Mouse (Mus musculus): ENCODE measurements around the gene Kdelc1. TPM values are rescaled to one million over a fixed set of nuclear protein-coding genes. Genes with fewer than 3 reads are reported as not detected.

Kdelc1 gene
- polyA plus RNA-seq, 1 experiment from 2014 or later, result 48.8 TPM

DNA sequence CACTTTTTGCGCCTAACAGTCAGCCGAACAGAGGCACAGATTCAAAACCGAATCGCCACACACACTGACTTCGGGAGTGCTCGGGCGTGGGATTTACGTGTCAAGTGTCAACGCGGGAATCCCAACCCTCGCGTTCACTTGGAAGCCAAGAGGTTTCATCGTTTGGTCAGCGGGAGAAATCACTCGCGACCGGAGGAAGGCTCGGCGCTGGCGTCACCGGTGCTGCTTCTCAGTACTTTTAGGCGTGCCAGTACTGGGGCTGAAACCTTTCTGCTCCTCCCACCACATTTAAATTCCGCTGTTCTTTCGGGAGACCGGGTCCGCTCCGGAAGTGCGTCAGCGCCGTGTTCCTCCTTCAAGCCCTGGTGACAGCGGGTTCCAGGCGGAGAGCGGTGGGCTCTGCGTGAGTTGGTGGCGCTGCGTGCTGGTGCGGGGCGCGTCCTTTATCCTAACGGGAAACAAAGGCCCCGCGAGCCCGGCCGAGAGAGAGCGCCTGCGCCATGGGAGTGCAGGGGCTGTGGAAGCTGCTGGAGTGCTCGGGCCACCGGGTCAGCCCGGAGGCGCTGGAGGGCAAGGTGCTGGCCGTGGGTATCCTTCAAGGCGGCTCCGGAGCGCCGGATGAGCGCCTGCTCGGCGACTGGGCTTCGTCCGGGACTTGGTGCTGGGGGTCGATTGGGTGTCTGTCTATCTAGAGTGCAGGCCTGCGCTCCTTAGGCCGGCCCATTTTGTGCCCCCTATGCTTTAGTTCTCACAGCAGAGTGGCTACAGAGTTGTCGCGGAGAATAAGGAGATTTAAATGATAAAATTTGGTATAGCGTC is 29.2 kb upstream of the Kdelc1 start, which contains the start of gene Ercc5:
TSS of gene Ercc5 (plus strand) at position 182 of the 819 bp plus-strand sequence.
- peak within 1 kb of the TSS; percentile 73 for H3K4me2 ChIP-seq (ENCODE audit: low read length)
- peak within 1 kb of the TSS; percentile 94 for H3K9ac ChIP-seq (ENCODE audit: low read length)
- peak within 1 kb of the TSS; percentile 95 for H3K27ac ChIP-seq (replicated peaks in 1 of 2; ENCODE audit: control insufficient read depth in 1 of 2, insufficient read depth in 1 of 2, low read depth in 2 of 2, low read length in 2 of 2)
- ATAC-seq (ENCODE audit: insufficient number of reproducible peaks, insufficient read depth, low FRiP score, low read depth), result peak; percentile 95
- no peaks in the 10 kb centered on the region for H3K9me3 ChIP-seq (ENCODE audit: control insufficient read depth, low read length)
- no peaks in the 10 kb centered on the region for H3K27me3 ChIP-seq (ENCODE audit: control insufficient read depth, insufficient read depth, low read length)
- H3K4me1 ChIP-seq (ENCODE audit: control insufficient read depth in 2 of 2, insufficient read depth in 2 of 2, low read length in 2 of 2), result peaks cover 0 to 6% of the 10 kb centered on the region in 2 experiments; a peak in 2 of 4 replicates
- peak within 1 kb of the TSS; percentile 88 to 92 for H3K4me3 ChIP-seq (ENCODE audit: control insufficient read depth in 1 of 2, insufficient read depth in 1 of 2, low read depth in 1 of 2, low read length in 2 of 2)
- under 1% methylated on average over 66 of the region's 66 CpGs for WGBS
- peaks cover 13% of the 10 kb centered on the region for H3K36me3 ChIP-seq (ENCODE audit: control insufficient read depth, insufficient read depth, low read length)

- no peaks in the 10 kb centered on the region for H3K9me3 ChIP-seq (ENCODE audit: control insufficient read depth, low read length)
- H3K4me3 ChIP-seq (ENCODE audit: control insufficient read depth in 1 of 2, insufficient read depth in 1 of 2, low read depth in 1 of 2, low read length in 2 of 2), result no peak overlapping the region
- no peak for ATAC-seq (ENCODE audit: insufficient number of reproducible peaks, insufficient read depth, low FRiP score, low read depth)
- H3K4me1 ChIP-seq (ENCODE audit: control insufficient read depth in 2 of 2, insufficient read depth in 2 of 2, low read length in 2 of 2), result no peaks in the 10 kb centered on the region
- H3K4me2 ChIP-seq (ENCODE audit: low read length), result no peak overlapping the region
- H3K27ac ChIP-seq (replicated peaks in 1 of 2; ENCODE audit: control insufficient read depth in 1 of 2, insufficient read depth in 1 of 2, low read depth in 2 of 2, low read length in 2 of 2), result no peak overlapping the region
- H3K36me3 ChIP-seq (ENCODE audit: control insufficient read depth, insufficient read depth, low read length), result peaks cover 60% of the 10 kb centered on the region
- WGBS, result 75% methylated on average over 5 of the region's 5 CpGs
- no peak overlapping the region for H3K9ac ChIP-seq (ENCODE audit: low read length)
- no peaks in the 10 kb centered on the region for H3K27me3 ChIP-seq (ENCODE audit: control insufficient read depth, insufficient read depth, low read length)
These were observed 24.1 kb upstream of the Kdelc1 start for GRCm38 (mm10) chr1:44142747-44143146.

DNA sequence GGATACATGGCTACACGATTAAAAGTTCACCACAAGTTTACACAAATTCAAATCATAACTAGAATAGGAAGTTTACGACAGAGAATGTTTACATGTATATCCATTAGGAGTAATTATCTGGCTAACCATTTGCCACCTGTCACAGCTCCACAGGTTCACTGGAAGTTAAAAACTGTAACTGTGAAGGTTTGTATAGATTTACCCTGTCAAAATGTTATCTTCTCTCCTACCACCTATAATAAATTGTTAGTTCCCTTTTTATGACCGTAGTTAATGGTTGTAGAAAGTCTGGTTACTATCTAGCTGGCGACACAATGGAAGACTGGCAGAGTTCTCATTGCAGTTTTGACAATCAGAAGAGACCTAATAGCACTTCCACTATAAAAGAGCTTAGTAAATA is 21.6 kb upstream of the Kdelc1 start:
- no peak overlapping the region for H3K4me2 ChIP-seq (ENCODE audit: low read length)
- 85% methylated on average over 4 of the region's 4 CpGs for WGBS
- no peaks in the 10 kb centered on the region for H3K9me3 ChIP-seq (ENCODE audit: control insufficient read depth, low read length)
- peaks cover 69% of the 10 kb centered on the region for H3K36me3 ChIP-seq (ENCODE audit: control insufficient read depth, insufficient read depth, low read length)
- H3K27ac ChIP-seq (replicated peaks in 1 of 2; ENCODE audit: control insufficient read depth in 1 of 2, insufficient read depth in 1 of 2, low read depth in 2 of 2, low read length in 2 of 2), result no peak overlapping the region
- no peak for ATAC-seq (ENCODE audit: insufficient number of reproducible peaks, insufficient read depth, low FRiP score, low read depth)
- no peak overlapping the region for H3K4me3 ChIP-seq (ENCODE audit: control insufficient read depth in 1 of 2, insufficient read depth in 1 of 2, low read depth in 1 of 2, low read length in 2 of 2)
- no peaks in the 10 kb centered on the region for H3K4me1 ChIP-seq (ENCODE audit: control insufficient read depth in 2 of 2, insufficient read depth in 2 of 2, low read length in 2 of 2)
- no peaks in the 10 kb centered on the region for H3K27me3 ChIP-seq (ENCODE audit: control insufficient read depth, insufficient read depth, low read length)
- H3K9ac ChIP-seq (ENCODE audit: low read length), result no peak overlapping the region

GRCm38 (mm10) chr1:44129929-44130581 is 11.4 kb upstream of the Kdelc1 start:
- Histone ChIP-seq H3K27ac (replicated peaks in 1 of 2; ENCODE audit: control insufficient read depth in 1 of 2, insufficient read depth in 1 of 2, low read depth in 2 of 2, low read length in 2 of 2) (no peak overlapping the region), H3K4me3 (ENCODE audit: control insufficient read depth in 1 of 2, insufficient read depth in 1 of 2, low read depth in 1 of 2, low read length in 2 of 2) (no peak overlapping the region), H3K9ac (ENCODE audit: low read length) (no peak overlapping the region), H3K9me3 (ENCODE audit: control insufficient read depth, low read length) (no peaks in the 10 kb centered on the region), H3K27me3 (ENCODE audit: control insufficient read depth, insufficient read depth, low read length) (no peaks in the 10 kb centered on the region), H3K36me3 (ENCODE audit: control insufficient read depth, insufficient read depth, low read length) (peaks cover 65% of the 10 kb centered on the region), H3K4me2 (ENCODE audit: low read length) (no peak overlapping the region), H3K4me1 (ENCODE audit: control insufficient read depth in 2 of 2, insufficient read depth in 2 of 2, low read length in 2 of 2) (no peaks in the 10 kb centered on the region)
- no peak for ATAC-seq (ENCODE audit: insufficient number of reproducible peaks, insufficient read depth, low FRiP score, low read depth)
- 55% methylated on average over 4 of the region's 4 CpGs for WGBS

DNA sequence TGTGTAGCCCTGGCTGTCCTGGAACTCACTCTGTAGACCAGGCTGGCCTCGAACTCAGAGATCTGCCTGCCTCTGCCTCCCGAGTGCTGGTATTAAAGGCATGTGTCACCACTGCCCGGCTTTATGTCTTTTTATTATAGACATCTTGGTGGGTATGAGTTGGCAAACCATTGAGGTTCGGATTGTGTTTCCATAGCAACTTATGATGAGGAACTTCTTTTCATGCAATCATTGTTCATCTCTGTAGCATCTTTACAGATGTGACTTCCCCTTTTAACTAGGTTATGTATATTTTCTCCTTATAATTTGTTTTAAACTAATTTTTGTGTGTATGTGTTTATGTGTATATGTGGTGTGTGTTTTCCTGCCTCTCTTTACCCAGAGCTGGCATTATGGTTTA is 7.0 kb upstream of the Kdelc1 start:
- H3K27me3 ChIP-seq (ENCODE audit: control insufficient read depth, insufficient read depth, low read length), result no peaks in the 10 kb centered on the region
- no peak overlapping the region for H3K4me2 ChIP-seq (ENCODE audit: low read length)
- WGBS, result 90% methylated on average over 4 of the region's 4 CpGs
- peaks cover 57% of the 10 kb centered on the region for H3K36me3 ChIP-seq (ENCODE audit: control insufficient read depth, insufficient read depth, low read length)
- peaks cover 0 to under 1% of the 10 kb centered on the region in 2 experiments; a peak in 1 of 4 replicates for H3K4me1 ChIP-seq (ENCODE audit: control insufficient read depth in 2 of 2, insufficient read depth in 2 of 2, low read length in 2 of 2)
- H3K27ac ChIP-seq (replicated peaks in 1 of 2; ENCODE audit: control insufficient read depth in 1 of 2, insufficient read depth in 1 of 2, low read depth in 2 of 2, low read length in 2 of 2), result no peak overlapping the region
- no peak overlapping the region for H3K9ac ChIP-seq (ENCODE audit: low read length)
- no peak overlapping the region for H3K4me3 ChIP-seq (ENCODE audit: control insufficient read depth in 1 of 2, insufficient read depth in 1 of 2, low read depth in 1 of 2, low read length in 2 of 2)
- ATAC-seq (ENCODE audit: insufficient number of reproducible peaks, insufficient read depth, low FRiP score, low read depth), result no peak
- no peaks in the 10 kb centered on the region for H3K9me3 ChIP-seq (ENCODE audit: control insufficient read depth, low read length)

DNA sequence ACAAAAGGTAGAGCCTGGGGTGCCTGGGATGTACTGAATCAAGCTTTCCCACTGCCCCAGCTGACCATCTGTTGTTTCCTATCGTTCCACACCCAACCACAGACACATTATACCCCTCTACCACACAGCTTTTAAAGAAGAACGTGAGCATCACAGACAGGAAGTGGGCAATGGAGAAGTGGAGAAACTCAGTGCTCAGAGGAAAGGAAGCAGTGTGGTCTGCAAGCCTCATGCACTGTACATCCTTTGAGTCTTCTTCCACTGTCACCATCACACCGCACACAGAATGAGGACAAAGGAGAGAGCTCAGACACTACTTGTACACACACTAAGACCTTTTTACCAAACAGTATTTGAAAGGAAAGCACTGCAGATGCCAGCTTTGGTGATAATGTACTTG is 3.6 kb upstream of the Kdelc1 start:
- H3K4me2 ChIP-seq (ENCODE audit: low read length), result no peak overlapping the region
- H3K27me3 ChIP-seq (ENCODE audit: control insufficient read depth, insufficient read depth, low read length), result no peaks in the 10 kb centered on the region
- no peak overlapping the region for H3K4me3 ChIP-seq (ENCODE audit: control insufficient read depth in 1 of 2, insufficient read depth in 1 of 2, low read depth in 1 of 2, low read length in 2 of 2)
- 66% methylated on average over 3 of the region's 3 CpGs for WGBS
- H3K4me1 ChIP-seq (ENCODE audit: control insufficient read depth in 2 of 2, insufficient read depth in 2 of 2, low read length in 2 of 2), result peaks cover 0 to 11% of the 10 kb centered on the region in 2 experiments; a peak in 2 of 4 replicates
- peaks cover 25% of the 10 kb centered on the region for H3K36me3 ChIP-seq (ENCODE audit: control insufficient read depth, insufficient read depth, low read length)
- H3K9ac ChIP-seq (ENCODE audit: low read length), result no peak overlapping the region
- ATAC-seq (ENCODE audit: insufficient number of reproducible peaks, insufficient read depth, low FRiP score, low read depth), result no peak
- no peak overlapping the region for H3K27ac ChIP-seq (replicated peaks in 1 of 2; ENCODE audit: control insufficient read depth in 1 of 2, insufficient read depth in 1 of 2, low read depth in 2 of 2, low read length in 2 of 2)
- no peaks in the 10 kb centered on the region for H3K9me3 ChIP-seq (ENCODE audit: control insufficient read depth, low read length)

GRCm38 (mm10) chr1:44120074-44120406 is 1.4 kb upstream of the Kdelc1 start:
- peaks cover 25% of the 10 kb centered on the region for H3K36me3 ChIP-seq (ENCODE audit: control insufficient read depth, insufficient read depth, low read length)
- WGBS, result 6% methylated on average over 6 of the region's 6 CpGs
- no peaks in the 10 kb centered on the region for H3K9me3 ChIP-seq (ENCODE audit: control insufficient read depth, low read length)
- 0 out of 2 replicates have a peak, but pooled peaks have one; percentile 4 for ATAC-seq (ENCODE audit: insufficient number of reproducible peaks, insufficient read depth, low FRiP score, low read depth)
- H3K4me2 ChIP-seq (ENCODE audit: low read length), result peak overlapping the region; percentile 84
- H3K4me1 ChIP-seq (ENCODE audit: control insufficient read depth in 2 of 2, insufficient read depth in 2 of 2, low read length in 2 of 2), result peaks cover 0 to 11% of the 10 kb centered on the region in 2 experiments; a peak in 2 of 4 replicates
- H3K4me3 ChIP-seq (ENCODE audit: control insufficient read depth in 1 of 2, insufficient read depth in 1 of 2, low read depth in 1 of 2, low read length in 2 of 2), result peak overlapping the region; percentile 59 to 84
- H3K27me3 ChIP-seq (ENCODE audit: control insufficient read depth, insufficient read depth, low read length), result no peaks in the 10 kb centered on the region
- peak overlapping the region; percentile 96 to 99 for H3K27ac ChIP-seq (replicated peaks in 1 of 2; ENCODE audit: control insufficient read depth in 1 of 2, insufficient read depth in 1 of 2, low read depth in 2 of 2, low read length in 2 of 2)
- H3K9ac ChIP-seq (ENCODE audit: low read length), result peak overlapping the region; percentile 84
